19 mouse cellular contexts compared by ENCODE assay signal in genomic region chr3:120675906-120676305, GRCm38 (mm10).
"Had no signal": no experiment of that assay in that cellular context is flagged by ENCODE, and none has a peak within 500 bp of the region (broad histone marks: within the 10 kb centered on the region; RNA-seq: fewer than 3 reads in every experiment).

No protein-coding gene starts in this region.

- H3K27ac ChIP-seq: liver, embryonic 15.5 days; lung, embryonic 15.5 days; macrophage; midbrain, embryonic 13.5 days; midbrain, embryonic 15.5 days; neural tube, embryonic 12.5 days had no signal

- H3K27me3 ChIP-seq: liver, embryonic 15.5 days; lung, embryonic 15.5 days; megakaryocyte, embryonic 14.5 days; midbrain, embryonic 13.5 days; midbrain, embryonic 15.5 days; neural tube, embryonic 12.5 days had no signal

- H3K4me1 ChIP-seq: liver, embryonic 15.5 days; lung, embryonic 15.5 days; megakaryocyte, embryonic 14.5 days; midbrain, embryonic 13.5 days; midbrain, embryonic 15.5 days; neural tube, embryonic 12.5 days had no signal

- H3K9ac ChIP-seq: liver, embryonic 15.5 days; liver, postnatal 0 days; lung, embryonic 15.5 days; midbrain, embryonic 13.5 days; midbrain, embryonic 15.5 days; neural tube, embryonic 12.5 days had no signal

- ATAC-seq: liver, postnatal 0 days; lung, postnatal 0 days; midbrain, embryonic 13.5 days; midbrain, embryonic 15.5 days had no signal

- DNase-seq: liver, postnatal 0 days; lung, adult 2 months; lung, postnatal 14 days; lung, postnatal 36 days; right cerebral cortex, postnatal 25 days; right cerebral cortex, postnatal 4 days; spleen, adult 18-20 months; thymus, adult 18-20 months; thymus, postnatal 14 days; thymus, postnatal 36 days had no signal

- H3K9me3 ChIP-seq: liver, embryonic 15.5 days; lung, embryonic 15.5 days; midbrain, embryonic 13.5 days; midbrain, embryonic 15.5 days; neural tube, embryonic 12.5 days had no signal

- H3K4me3 ChIP-seq: liver, embryonic 15.5 days; lung, embryonic 15.5 days; megakaryocyte, embryonic 14.5 days; midbrain, embryonic 13.5 days; midbrain, embryonic 15.5 days; neural tube, embryonic 12.5 days had no signal

- H3K36me3 ChIP-seq: liver, embryonic 15.5 days; lung, embryonic 15.5 days; midbrain, embryonic 13.5 days; midbrain, embryonic 15.5 days; neural tube, embryonic 12.5 days had no signal

- H3K4me2 ChIP-seq: liver, embryonic 15.5 days; lung, embryonic 15.5 days; midbrain, embryonic 11.5 days; midbrain, embryonic 13.5 days; midbrain, embryonic 15.5 days; neural tube, embryonic 12.5 days had no signal
